Mouse (Mus musculus): ENCODE data around the gene Sarnp.

Sarnp gene

GRCm38 (mm10) chr10:128891296-128892094, 74.4 kb downstream of the Sarnp start, which contains the start of gene Gdf11:
Gdf11 (minus strand) TSS chr10:128891718.
- DNase-seq: peak; percentile 54

GRCm38 (mm10) chr10:128892246-128892645, 75.1 kb downstream of the Sarnp start:
- no peak for DNase-seq

- DNase-seq: peak; percentile 95
These were observed 78.3 kb downstream of the Sarnp start for GRCm38 (mm10) chr10:128895437-128895836.

GRCm38 (mm10) chr10:128895952-128896693, 79.0 kb downstream of the Sarnp start:
- no peak for DNase-seq

- no peak for DNase-seq
These were observed 79.7 kb downstream of the Sarnp start for GRCm38 (mm10) chr10:128896807-128897206.

- DNase-seq: no peak
These were observed 80.4 kb downstream of the Sarnp start for GRCm38 (mm10) chr10:128897501-128897900.

- DNase-seq: no peak
These were observed 82.8 kb downstream of the Sarnp start for GRCm38 (mm10) chr10:128899759-128900490.

- DNase-seq: no peak
These were observed 83.6 kb downstream of the Sarnp start, which contains the start of gene Cd63 for GRCm38 (mm10) chr10:128900698-128901097. Cd63 (plus strand) TSS chr10:128900989.

GRCm38 (mm10) chr10:128901409-128901808, 84.3 kb downstream of the Sarnp start:
- DNase-seq: no peak

GRCm38 (mm10) chr10:128902409-128902988, 85.4 kb downstream of the Sarnp start:
- DNase-seq: no peak

- no peak for DNase-seq
These were observed 87.7 kb downstream of the Sarnp start for GRCm38 (mm10) chr10:128904812-128905211.

- no peak for DNase-seq
These were observed 91.8 kb downstream of the Sarnp start for GRCm38 (mm10) chr10:128908778-128909448.

- peak; percentile 88 for DNase-seq
These were observed 92.5 kb downstream of the Sarnp start for GRCm38 (mm10) chr10:128909567-128910028.

- DNase-seq: peak; percentile 55
These were observed 93.1 kb downstream of the Sarnp start for GRCm38 (mm10) chr10:128910066-128910841.

- DNase-seq: no peak
These were observed 94.3 kb downstream of the Sarnp start for GRCm38 (mm10) chr10:128911430-128911829.

GRCm38 (mm10) chr10:128912268-128912667, 95.1 kb downstream of the Sarnp start:
- DNase-seq: no peak

GRCm38 (mm10) chr10:128912791-128913190, 95.7 kb downstream of the Sarnp start:
- DNase-seq: no peak

- DNase-seq: peak; percentile 96
These were observed 96.1 kb downstream of the Sarnp start for GRCm38 (mm10) chr10:128913219-128913618.

GRCm38 (mm10) chr10:128913696-128914095, 96.6 kb downstream of the Sarnp start:
- no peak for DNase-seq

GRCm38 (mm10) chr10:128915550-128915949, 98.4 kb downstream of the Sarnp start:
- no peak for DNase-seq

GRCm38 (mm10) chr10:128916665-128917064, 99.5 kb downstream of the Sarnp start:
- DNase-seq: no peak

Data from lung, postnatal 36 days (tissue).